In genomic region chr4:70267213-70267906, GRCm38 (mm10) we compare ENCODE assay signal across 24 mouse cellular contexts.
"Had no signal": no experiment of that assay in that cellular context is flagged by ENCODE, and none has a peak within 500 bp of the region (broad histone marks: within the 10 kb centered on the region; RNA-seq: fewer than 3 reads in every experiment).

No protein-coding gene starts in this region.

- H3K4me3 ChIP-seq: heart, adult 2 months; heart, embryonic 13.5 days; heart, embryonic 15.5 days; hindbrain, embryonic 13.5 days; hindbrain, embryonic 15.5 days; kidney, embryonic 15.5 days; limb, embryonic 13.5 days; limb, embryonic 15.5 days had no signal

- H3K9me3 ChIP-seq: heart, embryonic 13.5 days; heart, embryonic 15.5 days; hindbrain, embryonic 13.5 days; hindbrain, embryonic 15.5 days; kidney, embryonic 15.5 days; limb, embryonic 13.5 days; limb, embryonic 15.5 days had no signal

- ATAC-seq: hindbrain, postnatal 0 days; intestine, embryonic 16.5 days had no signal

- H3K27ac ChIP-seq: heart, adult 2 months; heart, embryonic 13.5 days; heart, embryonic 15.5 days; hindbrain, embryonic 13.5 days; hindbrain, embryonic 15.5 days; hindbrain, postnatal 0 days; kidney, embryonic 15.5 days; kidney, postnatal 0 days; limb, embryonic 13.5 days; limb, embryonic 15.5 days had no signal

- DNase-seq: gastrocnemius, postnatal 14 days; gastrocnemius, postnatal 36 days; heart, adult 2 months; heart, postnatal 14 days; heart, postnatal 36 days; kidney, adult 11 months; kidney, adult 2 months; kidney, adult 9 months; kidney, postnatal 14 days; kidney, postnatal 36 days; layer of hippocampus, adult 9-11 months; layer of hippocampus, postnatal 36 days; left cerebral cortex, postnatal 4 days had no signal

- H3K27me3 ChIP-seq: heart, embryonic 13.5 days; heart, embryonic 15.5 days; hindbrain, embryonic 13.5 days; hindbrain, embryonic 15.5 days; kidney, embryonic 15.5 days; limb, embryonic 13.5 days; limb, embryonic 15.5 days had no signal

- H3K4me1 ChIP-seq: heart, embryonic 13.5 days; heart, embryonic 15.5 days; hindbrain, embryonic 13.5 days; hindbrain, embryonic 15.5 days; kidney, embryonic 15.5 days; limb, embryonic 13.5 days; limb, embryonic 15.5 days had no signal

- H3K9ac ChIP-seq: heart, embryonic 13.5 days; heart, embryonic 15.5 days; hindbrain, embryonic 13.5 days; hindbrain, embryonic 15.5 days; kidney, embryonic 15.5 days; limb, embryonic 13.5 days; limb, embryonic 15.5 days had no signal

- H3K4me2 ChIP-seq: heart, embryonic 11.5 days; heart, embryonic 13.5 days; heart, embryonic 15.5 days; hindbrain, embryonic 13.5 days; hindbrain, embryonic 15.5 days; kidney, embryonic 15.5 days; limb, embryonic 13.5 days; limb, embryonic 15.5 days had no signal
